Mouse (Mus musculus): ENCODE measurements at regions not wholly inside any gene's neighbourhood (a gene's known extent, or its start where the extent isn't known, plus 50 kb on each side); places are given as distances from the start of the nearest gene placed in this dataset.

- TF ChIP-seq ZKSCAN1 (IDR thresholded peaks at IDR 0.05; ENCODE audit: low read depth, low read length) (no peak), ELF1 (IDR thresholded peaks at IDR 0.05; ENCODE audit: low read depth, low read length) (no peak), RAD21 (IDR thresholded peaks at IDR 0.05; ENCODE audit: low read depth, low read length) (no peak), TBP (IDR thresholded peaks at IDR 0.05; ENCODE audit: low read depth, low read length) (no peak), POLR2AphosphoS2 (IDR thresholded peaks at IDR 0.05; ENCODE audit: low read length) (no peak), NELFE (IDR thresholded peaks at IDR 0.05; ENCODE audit: low read depth, low read length) (no peak), ZMIZ1 (IDR thresholded peaks at IDR 0.05; ENCODE audit: low read depth, low read length) (no peak)
These were observed 79.0 kb downstream of the Emp1 start for GRCm38 (mm10) chr6:135441126-135441871.

All from MEL (cell line).